Mouse (Mus musculus) CH12.LX (cell line): Measurements from ENCODE around the gene Ikzf2.

Experiments used
- CHD1 ChIP-seq: IDR thresholded peaks from 2 replicates; pipeline ENCODE4 v1.6.1; 2012; ENCODE audit warnings: low read depth, low read length, improper control_type of control experiment, inconsistent platforms
- CTCF ChIP-seq, 2 experiments: IDR thresholded peaks in 1 of 2; conservative IDR thresholded peaks in 1 of 2; 2 replicates each; pipeline ENCODE4 v1.5.1; 2011 to 2012; ENCODE audit warnings: low read depth in 2 of 2, low read length in 2 of 2, improper control_type of control experiment in 1 of 2, inconsistent platforms in 1 of 2, mild to moderate bottlenecking in 1 of 2, moderate library complexity in 1 of 2
- EP300 ChIP-seq: IDR thresholded peaks from 2 replicates; pipeline ENCODE4 v1.6.1; 2011; ENCODE audit warnings: low read length, improper control_type of control experiment
- GABPA ChIP-seq: IDR thresholded peaks from 2 replicates; pipeline ENCODE4 v1.6.1; 2012; ENCODE audit warnings: low read depth, low read length, improper control_type of control experiment, inconsistent platforms; ENCODE audit not compliant: insufficient replicate concordance
- MAX ChIP-seq: IDR thresholded peaks from 2 replicates; pipeline ENCODE4 v1.6.1; 2011; ENCODE audit warnings: low read length, improper control_type of control experiment
- POLR2A ChIP-seq: IDR thresholded peaks from 2 replicates; pipeline ENCODE4 v1.6.1; 2011; ENCODE audit warnings: low read depth, mild to moderate bottlenecking, improper control_type of control experiment, low read length

- TF ChIP-seq POLR2A, result no peak
- no peak for TF ChIP-seq EP300
- no peak for TF ChIP-seq MAX
- TF ChIP-seq GABPA, result no peak
- TF ChIP-seq CHD1, result no peak
- TF ChIP-seq CTCF (conservative IDR thresholded peaks at IDR 0.05 in 1 of 2, IDR thresholded peaks at IDR 0.05 in 1 of 2; ENCODE audit: low read depth in 2 of 2, low read length in 2 of 2), result no peak
These were observed 95.2 kb downstream of the Ikzf2 start for GRCm38 (mm10) chr1:69591889-69592288.
